Mouse (Mus musculus): Measurements from ENCODE around the gene Glcci1. TPM values are rescaled to one million over a fixed set of nuclear protein-coding genes. Genes with fewer than 3 reads are reported as not detected.

Glcci1 gene
- polyA plus RNA-seq, 1 experiment: 16.5 TPM

GRCm38 (mm10) chr6:8484437-8485275 lies 24.7 kb upstream of the Glcci1 start:
- TF ChIP-seq CTCF (IDR thresholded peaks at IDR 0.05; ENCODE audit: borderline replicate concordance, extremely low read depth, insufficient read depth, insufficient read length): no peak
- no peak for TF ChIP-seq POLR2A (IDR thresholded peaks at IDR 0.05; ENCODE audit: borderline replicate concordance, extremely low read depth, insufficient read depth, insufficient read length, poor library complexity, severe bottlenecking)
- no peak for DNase-seq (ENCODE audit: low read depth)

GRCm38 (mm10) chr6:8485414-8486175 lies 23.8 kb upstream of the Glcci1 start:
- TF ChIP-seq CTCF (IDR thresholded peaks at IDR 0.05; ENCODE audit: borderline replicate concordance, extremely low read depth, insufficient read depth, insufficient read length) (no peak), POLR2A (IDR thresholded peaks at IDR 0.05; ENCODE audit: borderline replicate concordance, extremely low read depth, insufficient read depth, insufficient read length, poor library complexity, severe bottlenecking) (no peak)
- no peak for DNase-seq (ENCODE audit: low read depth)

GRCm38 (mm10) chr6:8486391-8487043 lies 22.9 kb upstream of the Glcci1 start:
- DNase-seq (ENCODE audit: low read depth): peak; percentile 27
- peak; percentile 10; the same call in 1 of the 2 replicates for TF ChIP-seq CTCF (IDR thresholded peaks at IDR 0.05; ENCODE audit: borderline replicate concordance, extremely low read depth, insufficient read depth, insufficient read length)
- TF ChIP-seq POLR2A (IDR thresholded peaks at IDR 0.05; ENCODE audit: borderline replicate concordance, extremely low read depth, insufficient read depth, insufficient read length, poor library complexity, severe bottlenecking): no peak

DNA sequence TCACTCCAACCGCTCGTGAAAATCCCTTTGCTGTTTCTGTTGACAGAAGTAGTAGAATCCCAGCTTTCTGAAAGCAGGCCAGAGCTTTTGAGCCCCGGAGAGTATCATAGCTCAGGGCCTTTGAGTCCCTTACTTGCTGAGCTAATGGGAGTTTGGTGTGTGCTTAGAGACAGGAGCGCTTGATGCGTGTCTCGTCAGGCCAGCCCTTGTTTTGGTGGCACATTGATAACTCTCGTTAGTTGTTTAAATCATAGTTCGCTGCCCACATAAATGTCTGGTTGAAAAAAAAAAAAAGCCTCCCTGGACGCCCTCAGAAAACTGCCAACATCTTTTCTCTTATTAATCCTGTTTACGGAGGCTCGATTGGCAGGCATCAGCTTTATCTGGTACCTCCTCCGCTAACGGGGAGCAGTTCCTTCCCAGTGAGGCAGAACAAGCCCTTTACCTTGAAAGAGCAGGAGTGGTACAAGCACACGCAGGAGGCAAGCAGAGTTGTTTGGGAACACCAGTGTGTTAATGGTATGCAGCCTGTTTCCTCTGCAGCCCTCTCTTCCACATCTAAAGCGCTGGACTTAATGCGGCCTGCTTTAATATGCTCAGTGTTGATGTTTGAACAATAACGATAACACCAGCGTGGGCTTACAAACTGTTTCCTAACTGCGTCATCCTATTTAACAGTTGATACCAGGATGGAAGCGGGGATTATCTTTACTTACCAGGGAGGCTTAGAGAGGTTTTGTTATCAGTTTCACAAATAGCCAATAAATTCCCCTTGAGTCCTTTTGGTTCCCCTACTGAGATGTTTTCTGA lies 22.2 kb upstream of the Glcci1 start:
- DNase-seq (ENCODE audit: low read depth): peak; percentile 63
- TF ChIP-seq CTCF (IDR thresholded peaks at IDR 0.05; ENCODE audit: borderline replicate concordance, extremely low read depth, insufficient read depth, insufficient read length) (no peak), POLR2A (IDR thresholded peaks at IDR 0.05; ENCODE audit: borderline replicate concordance, extremely low read depth, insufficient read depth, insufficient read length, poor library complexity, severe bottlenecking) (no peak)

- no peak for DNase-seq (ENCODE audit: low read depth)
- TF ChIP-seq CTCF (IDR thresholded peaks at IDR 0.05; ENCODE audit: borderline replicate concordance, extremely low read depth, insufficient read depth, insufficient read length) (no peak), POLR2A (IDR thresholded peaks at IDR 0.05; ENCODE audit: borderline replicate concordance, extremely low read depth, insufficient read depth, insufficient read length, poor library complexity, severe bottlenecking) (no peak)
These were observed 21.2 kb upstream of the Glcci1 start for GRCm38 (mm10) chr6:8488249-8488648.

DNA sequence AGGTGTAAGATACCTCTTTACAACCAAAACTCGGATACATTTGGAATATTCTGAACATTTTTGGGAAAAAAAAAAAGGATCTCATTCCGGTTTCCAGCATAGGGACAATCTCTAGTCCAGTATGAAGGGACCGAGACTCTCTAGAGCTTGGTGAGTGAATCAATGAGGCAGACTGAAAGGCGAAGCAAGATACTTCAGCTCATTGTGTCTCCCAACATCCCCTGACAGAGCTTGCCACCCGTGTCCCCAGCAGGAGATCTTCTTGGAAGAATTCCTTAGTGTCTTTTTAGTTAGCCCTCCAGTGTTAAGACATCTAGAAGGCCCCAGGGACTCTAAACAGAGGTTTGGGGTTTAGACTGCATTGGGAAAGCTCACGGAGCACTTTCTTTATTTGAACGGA lies 20.1 kb upstream of the Glcci1 start:
- TF ChIP-seq POLR2A (IDR thresholded peaks at IDR 0.05; ENCODE audit: borderline replicate concordance, extremely low read depth, insufficient read depth, insufficient read length, poor library complexity, severe bottlenecking) (no peak), CTCF (IDR thresholded peaks at IDR 0.05; ENCODE audit: borderline replicate concordance, extremely low read depth, insufficient read depth, insufficient read length) (no peak)
- DNase-seq (ENCODE audit: low read depth): no peak

GRCm38 (mm10) chr6:8489938-8490585 lies 19.3 kb upstream of the Glcci1 start:
- peak; percentile 28 for DNase-seq (ENCODE audit: low read depth)

GRCm38 (mm10) chr6:8492248-8492647 lies 17.2 kb upstream of the Glcci1 start:
- DNase-seq (ENCODE audit: low read depth): no peak

More at GRCm38 (mm10) chr6:8489938-8490585, 19.3 kb upstream of the Glcci1 start:
- no peak for TF ChIP-seq POLR2A (IDR thresholded peaks at IDR 0.05; ENCODE audit: borderline replicate concordance, extremely low read depth, insufficient read depth, insufficient read length, poor library complexity, severe bottlenecking)
- no peak for TF ChIP-seq CTCF (IDR thresholded peaks at IDR 0.05; ENCODE audit: borderline replicate concordance, extremely low read depth, insufficient read depth, insufficient read length)

DNA sequence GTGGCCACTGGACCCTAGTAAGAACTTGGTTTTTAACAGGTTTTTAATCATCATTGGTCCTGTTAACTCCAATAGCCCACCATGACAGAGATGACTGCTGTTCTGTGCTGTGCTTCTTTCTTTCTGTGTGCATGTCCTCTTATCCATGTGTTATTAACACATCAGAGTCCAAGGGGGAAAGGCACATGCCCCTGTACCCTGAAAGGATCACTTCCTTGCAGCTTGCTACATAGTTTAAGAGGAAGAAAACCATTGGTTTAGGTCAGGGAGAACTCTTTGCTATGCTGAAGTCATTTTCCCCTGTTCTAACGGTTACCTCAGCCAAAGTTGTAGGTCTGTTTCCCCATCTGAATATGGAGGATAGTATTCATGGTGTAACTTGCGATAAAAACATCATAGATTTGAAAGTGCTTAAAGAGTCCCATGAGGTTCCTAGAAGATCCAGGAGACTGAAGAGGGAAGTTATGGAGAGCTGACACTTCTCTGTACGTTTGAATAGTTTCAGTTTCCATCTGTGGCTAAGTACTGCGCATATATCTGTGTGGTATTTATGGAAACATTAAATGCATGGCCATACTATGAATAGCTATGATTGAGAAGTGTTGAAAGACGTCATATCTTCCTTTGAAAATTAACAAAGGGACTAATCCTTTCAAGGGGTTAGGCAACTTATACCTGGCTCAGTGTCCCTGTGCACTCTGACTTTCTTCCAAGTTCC lies 14.1 kb upstream of the Glcci1 start:
- DNase-seq (ENCODE audit: low read depth): no peak
- no peak for TF ChIP-seq CTCF (IDR thresholded peaks at IDR 0.05; ENCODE audit: borderline replicate concordance, extremely low read depth, insufficient read depth, insufficient read length)
- no peak for TF ChIP-seq POLR2A (IDR thresholded peaks at IDR 0.05; ENCODE audit: borderline replicate concordance, extremely low read depth, insufficient read depth, insufficient read length, poor library complexity, severe bottlenecking)

More at GRCm38 (mm10) chr6:8492248-8492647, 17.2 kb upstream of the Glcci1 start:
- TF ChIP-seq POLR2A (IDR thresholded peaks at IDR 0.05; ENCODE audit: borderline replicate concordance, extremely low read depth, insufficient read depth, insufficient read length, poor library complexity, severe bottlenecking) (no peak), CTCF (IDR thresholded peaks at IDR 0.05; ENCODE audit: borderline replicate concordance, extremely low read depth, insufficient read depth, insufficient read length) (no peak)

All from brain, embryonic 14.5 days (tissue).